In genomic region chr19:3587729-3588128, GRCm38 (mm10) we compare ENCODE assay signal across 8 mouse cellular contexts. TPM values are rescaled to one million over a fixed set of nuclear protein-coding genes. Genes with fewer than 3 reads are reported as not detected.
A peak's percentile ranks its signal among the peaks of the same experiment; 100 is the strongest.
DNase-seq lines count a peak whose midpoint lies in the region; ATAC-seq and TF ChIP-seq lines count a peak whose summit lies in the region.
"Not testable (repeated sequence)": the region's sequence is repeated elsewhere in the genome, so short reads cannot be mapped to it uniquely, and the experiment has no call there.

No protein-coding gene starts in this region.

- TF ChIP-seq POLR2A in MEL (IDR thresholded peaks at IDR 0.05; ENCODE audit: control insufficient read depth in 1 of 2, insufficient read depth in 1 of 2, low read depth in 1 of 2, low read length in 2 of 2, poor library complexity in 1 of 2); thymus, adult 2 months (IDR thresholded peaks at IDR 0.05; ENCODE audit: control insufficient read depth, extremely low read depth, insufficient read depth, low read length, poor library complexity): not testable (repeated sequence)

- WGBS in forebrain, postnatal 0 days = 90% methylated on average over 5 of the region's 5 CpGs
- WGBS in lung, embryonic 14.5 days = 93% methylated on average over 5 of the region's 5 CpGs
- WGBS in thymus, adult 2 months = 91% methylated on average over 5 of the region's 5 CpGs

- TF ChIP-seq RAD21 in MEL (IDR thresholded peaks at IDR 0.05; ENCODE audit: low read depth, low read length) = peak; percentile 14

- TF ChIP-seq CTCF in MEL (IDR thresholded peaks at IDR 0.05 in 2 of 3, conservative IDR thresholded peaks at IDR 0.05 in 1 of 3; ENCODE audit: control insufficient read depth in 1 of 3, insufficient read depth in 1 of 3, low read depth in 2 of 3, low read length in 3 of 3, poor library complexity in 1 of 3, severe bottlenecking in 1 of 3) = peak; percentile 66 to 73 (median 72)
- TF ChIP-seq CTCF in forebrain, postnatal 0 days (IDR thresholded peaks at IDR 0.05; ENCODE audit: low read depth) = peak; percentile 42
- TF ChIP-seq CTCF in lung, embryonic 14.5 days (IDR thresholded peaks at IDR 0.05; ENCODE audit: low read depth) = peak; percentile 65
- not testable (repeated sequence) for TF ChIP-seq CTCF in thymus, adult 2 months (IDR thresholded peaks at IDR 0.05; ENCODE audit: borderline replicate concordance, control insufficient read depth, extremely low read depth, insufficient read depth, low read length, poor library complexity)

- peaks cover 0 to 17% of the 10 kb centered on the region in 2 experiments; a peak in 2 of 4 replicates for H3K36me3 ChIP-seq in MEL (ENCODE audit: control insufficient read depth in 1 of 2, insufficient read depth in 2 of 2, low read length in 2 of 2)
- peaks cover 22% of the 10 kb centered on the region for H3K36me3 ChIP-seq in forebrain, postnatal 0 days (ENCODE audit: insufficient read depth)
- peaks cover 85% of the 10 kb centered on the region for H3K36me3 ChIP-seq in lung, embryonic 14.5 days (ENCODE audit: insufficient read depth)
- not testable (repeated sequence) for H3K36me3 ChIP-seq in thymus, adult 2 months (ENCODE audit: control insufficient read depth, insufficient read depth, low read length)

- DNase-seq in 3T3-L1 (ENCODE audit: low read depth, low spot score) (peak; percentile 60), MEL (ENCODE audit: low read depth, low spot score) (peak; percentile 68)
- peak; percentile 36 for DNase-seq in c-Kit-positive CD71-positive TER-119-negative erythroid progenitor cells, embryonic 14.5 days (ENCODE audit: low read depth)
- not testable (repeated sequence) for DNase-seq in forebrain, postnatal 0 days; lung, embryonic 14.5 days
- DNase-seq in kidney, adult 9 months = peak; percentile 55
- DNase-seq in thymus, adult 2 months = peak; percentile 57

- not testable (repeated sequence) for H3K4me2 ChIP-seq in forebrain, postnatal 0 days (ENCODE audit: low read depth); lung, embryonic 14.5 days

- peaks cover 11 to 16% of the 10 kb centered on the region in 2 experiments for H3K4me1 ChIP-seq in MEL (ENCODE audit: control insufficient read depth in 1 of 2, insufficient read depth in 2 of 2, low read length in 2 of 2)
- H3K4me1 ChIP-seq in forebrain, postnatal 0 days (ENCODE audit: insufficient read depth); lung, embryonic 14.5 days (ENCODE audit: insufficient read depth); thymus, adult 2 months (replicated peaks; ENCODE audit: control insufficient read depth, insufficient read depth, low read length): not testable (repeated sequence)

- not testable (repeated sequence) for H3K9me3 ChIP-seq in MEL (replicated peaks; ENCODE audit: insufficient read depth, low read length); forebrain, postnatal 0 days (ENCODE audit: low read length); lung, embryonic 14.5 days (ENCODE audit: low read depth, low read length)

- ATAC-seq in forebrain, postnatal 0 days; lung, embryonic 14.5 days (ENCODE audit: insufficient read depth): not testable (repeated sequence)
- peak; percentile 32; the same call in 1 of the 2 replicates for ATAC-seq in neutrophil, adult 5-6 weeks (ENCODE audit: extremely low read depth, insufficient number of reproducible peaks, low FRiP score, poor library complexity, severe bottlenecking)

- H3K4me3 ChIP-seq in MEL (ENCODE audit: control insufficient read depth in 1 of 2, insufficient read depth in 1 of 2, low read depth in 2 of 2, low read length in 2 of 2); forebrain, postnatal 0 days (ENCODE audit: low read depth, low read length); lung, embryonic 14.5 days (ENCODE audit: low read depth, low read length); thymus, adult 2 months (ENCODE audit: control insufficient read depth, insufficient read depth, low read length): not testable (repeated sequence)

- not testable (repeated sequence) for H3K27me3 ChIP-seq in MEL (ENCODE audit: control insufficient read depth in 1 of 2, insufficient read depth in 2 of 2, low read length in 2 of 2); forebrain, postnatal 0 days (ENCODE audit: insufficient read depth, low read length); lung, embryonic 14.5 days (ENCODE audit: insufficient read depth, low read length); thymus, adult 2 months (ENCODE audit: control insufficient read depth, insufficient read depth, low read length)

- H3K9ac ChIP-seq in MEL (ENCODE audit: control insufficient read depth, low read depth, low read length, poor library complexity, severe bottlenecking); forebrain, postnatal 0 days; lung, embryonic 14.5 days: not testable (repeated sequence)

- TF ChIP-seq EP300 in MEL (IDR thresholded peaks at IDR 0.05; ENCODE audit: low read depth in 1 of 2, low read length in 2 of 2) = not testable (repeated sequence)

- H3K79me2 ChIP-seq in MEL (ENCODE audit: control insufficient read depth, insufficient read depth, low read length, poor library complexity) = not testable (repeated sequence)

- not testable (repeated sequence) for H3K27ac ChIP-seq in MEL (ENCODE audit: control insufficient read depth, low read depth, low read length); forebrain, postnatal 0 days (ENCODE audit: low read depth, low read length); lung, embryonic 14.5 days (ENCODE audit: low read depth); thymus, adult 2 months (ENCODE audit: control insufficient read depth, insufficient read depth, low read length)

TF ChIP-seq in MEL, 35 proteins besides CTCF, POLR2A, EP300 and RAD21:
- peak; percentile 49 for TF ChIP-seq SMC3 (IDR thresholded peaks at IDR 0.05; ENCODE audit: low read depth, low read length)

RNA-seq across cellular contexts. Expression of gene Ppp6r3, which starts 12.2 kb away (rescaled TPM):
- 49.4 and 55.5 TPM in 2 replicates for total RNA-seq in MEL (2012; rRNA removed)
- polyA plus RNA-seq in MEL (2012; ENCODE audit: insufficient read depth in 1 of 2, insufficient read length in 2 of 2, low read depth in 1 of 2, low replicate concordance in 2 of 2, missing spikeins in 1 of 2) = 100 to 1,000 TPM in 1 of 2 experiments, 10 to 100 TPM in 1; 70.0 to 135 TPM
- total RNA-seq in forebrain, postnatal 0 days (2014; rRNA removed) = 103 and 110 TPM in 2 replicates
- 18.1 and 28.6 TPM in 2 replicates for polyA plus RNA-seq in forebrain, postnatal 0 days (2015; fragmentation: Nextera tagmentation; extraction: Ambion mirVana)
- 71.3 and 74.6 TPM in 2 replicates for polyA plus RNA-seq in lung, embryonic 14.5 days (2014; fragmentation: Nextera tagmentation; extraction: Ambion mirVana)
- 146 and 156 TPM in 2 replicates for total RNA-seq in neutrophil, adult 5-6 weeks (2017)
- polyA plus RNA-seq in thymus, adult 2 months (2012; rRNA removed) = 97.4 and 109 TPM in 2 replicates
